ENCODE assay signal across 27 mouse cellular contexts in the genomic region with DNA sequence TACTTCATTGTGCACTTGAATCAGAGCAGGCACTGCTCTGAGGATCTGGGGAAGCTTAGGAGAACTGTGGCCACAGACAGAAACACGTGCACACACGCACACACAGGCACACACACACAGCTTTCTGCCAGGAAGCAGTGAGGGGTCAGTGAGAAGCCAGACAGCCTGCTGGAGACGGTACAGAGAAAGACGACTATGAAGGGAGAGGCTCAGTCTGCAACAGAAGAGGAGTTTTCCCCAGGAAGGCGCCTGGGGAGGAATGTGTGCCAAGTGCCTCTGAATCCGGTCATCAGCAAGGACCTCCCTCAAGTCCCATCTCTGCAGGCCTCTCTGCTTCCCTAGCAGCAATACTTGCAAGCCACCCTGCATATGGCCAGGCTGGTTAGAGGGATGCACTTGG. TPM values are rescaled to one million over a fixed set of nuclear protein-coding genes. Genes with fewer than 3 reads are reported as not detected.
A peak's percentile ranks its signal among the peaks of the same experiment; 100 is the strongest.
DNase-seq lines count a peak whose midpoint lies in the region; ATAC-seq and TF ChIP-seq lines count a peak whose summit lies in the region.
"Had no signal": no experiment of that assay in that cellular context is flagged by ENCODE, and none has a peak within 500 bp of the region (broad histone marks: within the 10 kb centered on the region; RNA-seq: fewer than 3 reads in every experiment).

No protein-coding gene starts in this region.

- H3K4me2 ChIP-seq in intestine, embryonic 14.5 days (ENCODE audit: low read length) = no peak overlapping the region
- H3K4me2 ChIP-seq in intestine, postnatal 0 days (replicated peaks; ENCODE audit: low read depth) = no peak overlapping the region
- H3K4me2 ChIP-seq in lung, postnatal 0 days (replicated peaks; ENCODE audit: low read depth, low read length) = no peak overlapping the region
- H3K4me2 ChIP-seq: forebrain, embryonic 13.5 days; heart, embryonic 11.5 days; hindbrain, embryonic 13.5 days had no signal

- no peak for TF ChIP-seq POLR2A in cerebellum, adult 2 months (IDR thresholded peaks at IDR 0.05; ENCODE audit: borderline replicate concordance, insufficient read depth, low read length)

- H3K4me3 ChIP-seq in cerebellum, adult 2 months (replicated peaks; ENCODE audit: insufficient read depth, low read depth, low read length) = no peak overlapping the region
- no peak overlapping the region for H3K4me3 ChIP-seq in intestine, embryonic 14.5 days (ENCODE audit: low read depth, low read length)
- no peak overlapping the region for H3K4me3 ChIP-seq in intestine, postnatal 0 days (ENCODE audit: low read depth, low read length)
- no peak overlapping the region for H3K4me3 ChIP-seq in lung, postnatal 0 days (ENCODE audit: low read depth, low read length)
- H3K4me3 ChIP-seq: forebrain, embryonic 13.5 days; hindbrain, embryonic 13.5 days had no signal

- no peaks in the 10 kb centered on the region for H3K27me3 ChIP-seq in cerebellum, adult 2 months (ENCODE audit: control insufficient read depth, insufficient read depth, low read length)
- H3K27me3 ChIP-seq in intestine, embryonic 14.5 days (replicated peaks; ENCODE audit: control insufficient read depth, insufficient read depth, low read length) = peaks cover 14% of the 10 kb centered on the region
- no peaks in the 10 kb centered on the region for H3K27me3 ChIP-seq in intestine, postnatal 0 days (replicated peaks; ENCODE audit: control insufficient read depth, insufficient read depth, low read length)
- no peaks in the 10 kb centered on the region for H3K27me3 ChIP-seq in lung, postnatal 0 days (replicated peaks; ENCODE audit: insufficient read depth, low read length)

- 0 out of 2 replicates have a peak, but pooled peaks have one; percentile 44 for ATAC-seq in intestine, embryonic 14.5 days (replicated peaks; ENCODE audit: low FRiP score, low TSS enrichment, low read depth)
- ATAC-seq in intestine, postnatal 0 days = no peak
- ATAC-seq in lung, postnatal 0 days = peak; percentile 19; the same call in 1 of the 2 replicates
- ATAC-seq: activated CD4-positive, CD25-positive, alpha-beta regulatory T cell, adult 4 months; forebrain, embryonic 13.5 days; midbrain, embryonic 16.5 days had no signal

- H3K36me3 ChIP-seq in intestine, embryonic 14.5 days (ENCODE audit: control insufficient read depth, insufficient read depth, low read length) = no peaks in the 10 kb centered on the region
- H3K36me3 ChIP-seq in intestine, postnatal 0 days (ENCODE audit: control insufficient read depth, insufficient read depth) = no peaks in the 10 kb centered on the region
- H3K36me3 ChIP-seq in lung, postnatal 0 days (ENCODE audit: insufficient read depth, low read length) = no peaks in the 10 kb centered on the region
- H3K36me3 ChIP-seq: hindbrain, embryonic 13.5 days had no signal

- no peak for TF ChIP-seq CTCF in cerebellum, adult 2 months (IDR thresholded peaks at IDR 0.05; ENCODE audit: borderline replicate concordance, insufficient read depth, low read depth, low read length)
- no peak for TF ChIP-seq CTCF in intestine, postnatal 0 days (IDR thresholded peaks at IDR 0.05; ENCODE audit: low read depth)
- TF ChIP-seq CTCF in lung, postnatal 0 days (IDR thresholded peaks at IDR 0.05) = no peak

- WGBS in cerebellum, adult 2 months = 16% methylated on average over 6 of the region's 6 CpGs
- WGBS in intestine, embryonic 14.5 days = 27% methylated on average over 6 of the region's 6 CpGs
- WGBS in intestine, postnatal 0 days = 49% methylated on average over 6 of the region's 6 CpGs
- 27% methylated on average over 6 of the region's 6 CpGs for WGBS in lung, postnatal 0 days

- H3K4me1 ChIP-seq in cerebellum, adult 2 months (ENCODE audit: control insufficient read depth, insufficient read depth, low read length) = no peaks in the 10 kb centered on the region; the same call in 1 of the 2 replicates
- H3K4me1 ChIP-seq in intestine, embryonic 14.5 days (replicated peaks; ENCODE audit: control insufficient read depth, insufficient read depth, low read length) = peaks cover 11% of the 10 kb centered on the region; the same call in 1 of the 2 replicates
- H3K4me1 ChIP-seq in intestine, postnatal 0 days (replicated peaks; ENCODE audit: control insufficient read depth, insufficient read depth, low read length) = no peaks in the 10 kb centered on the region
- H3K4me1 ChIP-seq in lung, postnatal 0 days (ENCODE audit: insufficient read depth, low read depth, low read length) = no peaks in the 10 kb centered on the region

- TF ChIP-seq EP300 in lung, postnatal 0 days (IDR thresholded peaks at IDR 0.05) = no peak

- no peaks in the 10 kb centered on the region for H3K9me3 ChIP-seq in intestine, embryonic 14.5 days (ENCODE audit: control insufficient read depth, low read length)
- no peaks in the 10 kb centered on the region for H3K9me3 ChIP-seq in intestine, postnatal 0 days (ENCODE audit: control insufficient read depth)
- no peaks in the 10 kb centered on the region for H3K9me3 ChIP-seq in lung, postnatal 0 days (ENCODE audit: low read length)
- H3K9me3 ChIP-seq: forebrain, embryonic 13.5 days; hindbrain, embryonic 13.5 days had no signal

- H3K9ac ChIP-seq in intestine, embryonic 14.5 days (ENCODE audit: low read length) = no peak overlapping the region
- H3K9ac ChIP-seq in intestine, postnatal 0 days (ENCODE audit: low read depth, low read length) = no peak overlapping the region
- H3K9ac ChIP-seq in lung, postnatal 0 days (replicated peaks; ENCODE audit: low read depth) = no peak overlapping the region
- H3K9ac ChIP-seq: forebrain, embryonic 13.5 days; hindbrain, embryonic 13.5 days; liver, embryonic 14.5 days had no signal

- DNase-seq in cerebellum, postnatal 10 days = peak; percentile 36 to 54
- no peak for DNase-seq in cerebellum, adult 2 months
- no peak for DNase-seq in intestine, embryonic 14.5 days (ENCODE audit: low spot score)
- peak; percentile 15 for DNase-seq in lung, postnatal 0 days (ENCODE audit: low spot score)
- DNase-seq in lung, adult 18-20 months = no peak
- no peak for DNase-seq in right cerebral cortex, postnatal 36 days (ENCODE audit: low spot score in 2 of 2)
- DNase-seq: adrenal gland, adult 2 months; adrenal gland, postnatal 36 days; cerebellum, adult 8-10 months; gastrocnemius, postnatal 10 days; heart, adult 11 months; heart, postnatal 4 days; kidney, adult 8-10 months; kidney, postnatal 4 days; left cerebral cortex, postnatal 4 days; liver; right cerebral cortex, postnatal 25 days; spleen, adult 18-20 months; thymus, postnatal 14 days had no signal

- no peak overlapping the region for H3K27ac ChIP-seq in cerebellum, adult 2 months (ENCODE audit: insufficient read depth, low read length)
- H3K27ac ChIP-seq in intestine, embryonic 14.5 days (ENCODE audit: low read depth) = no peak overlapping the region
- no peak overlapping the region for H3K27ac ChIP-seq in intestine, postnatal 0 days (ENCODE audit: low read depth, low read length)
- H3K27ac ChIP-seq in lung, postnatal 0 days (ENCODE audit: low read length) = no peak overlapping the region
- H3K27ac ChIP-seq: forebrain, embryonic 13.5 days; hindbrain, embryonic 13.5 days; kidney, postnatal 0 days; liver, embryonic 14.5 days had no signal

RNA-seq across cellular contexts. Expression of a gene that starts 1.5 kb away (rescaled TPM):
- 8.1 and 9.8 TPM in 2 replicates for polyA plus RNA-seq in cerebellum, adult 2 months (2012; rRNA removed)
- 0.46 and 0.51 TPM in 2 replicates for polyA plus RNA-seq in intestine, embryonic 14.5 days (2014; fragmentation: Nextera tagmentation; extraction: Ambion mirVana)
- polyA plus RNA-seq in intestine, postnatal 0 days (2015; fragmentation: Nextera tagmentation; extraction: Ambion mirVana) = 0.41 and 0.42 TPM in 2 replicates
- 0.07 and 0.10 TPM in 2 replicates for polyA plus RNA-seq in lung, postnatal 0 days (2015; fragmentation: Nextera tagmentation; extraction: Ambion mirVana)
- polyA plus RNA-seq: activated CD4-positive, CD25-positive, alpha-beta regulatory T cell, adult 4 months had no signal

Comparison
In these comparisons a context has a peak if more than half of its experiments do, and no peak if none do; other contexts are left out.
1. DNase-seq: peak in cerebellum, postnatal 10 days (2 of 2) and lung, postnatal 0 days (single experiment); none in cerebellum, adult 2 months (0 of 2), intestine, embryonic 14.5 days (single experiment), lung, adult 18-20 months (0 of 2) and right cerebral cortex, postnatal 36 days (0 of 2).